Mouse (Mus musculus) liver, embryonic 15.5 days (tissue): ENCODE data around the gene Colq. TPM values are rescaled to one million over a fixed set of nuclear protein-coding genes. Genes with fewer than 3 reads are reported as not detected.
A peak's percentile ranks its signal among the peaks of the same experiment; 100 is the strongest.

Experiments used
- ATAC-seq: fragments of 200-750 bp; cut with Nextera tagmentation; 2 replicates; pipeline ENCODE4 v1.8.0; 2017; ENCODE audit warnings: moderate number of reproducible peaks, mild to moderate bottlenecking, moderate library complexity; ENCODE audit not compliant: insufficient read depth
- H3K27ac ChIP-seq: fragments of 300-500 bp; sonication (generic); replicated peaks from 2 replicates; pipeline ENCODE4 v1.5.1; 2015; ENCODE audit warnings: mild to moderate bottlenecking, inconsistent platforms
- H3K27me3 ChIP-seq: fragments of 300-500 bp; sonication (generic); 2 replicates; pipeline ENCODE4 v1.6.1; 2015; ENCODE audit warnings: mild to moderate bottlenecking, inconsistent platforms
- H3K36me3 ChIP-seq: fragments of 300-500 bp; sonication (generic); replicated peaks from 2 replicates; pipeline ENCODE4 v1.6.1; 2015; ENCODE audit warnings: moderate library complexity, mild to moderate bottlenecking, inconsistent platforms
- H3K4me1 ChIP-seq: fragments of 300-500 bp; sonication (generic); replicated peaks from 2 replicates; pipeline ENCODE4 v1.6.1; 2015; ENCODE audit warnings: inconsistent platforms
- H3K4me2 ChIP-seq: fragments of 300-500 bp; sonication (generic); 2 replicates; pipeline ENCODE4 v1.6.1; 2015; ENCODE audit warnings: moderate library complexity, mild to moderate bottlenecking, inconsistent platforms
- H3K4me3 ChIP-seq: fragments of 300-500 bp; sonication (generic); replicated peaks from 2 replicates; pipeline ENCODE4 v1.5.1; 2015; ENCODE audit warnings: mild to moderate bottlenecking, inconsistent platforms
- H3K9ac ChIP-seq: fragments of 300-500 bp; sonication (generic); 2 replicates; pipeline ENCODE4 v1.6.1; 2015; ENCODE audit warnings: moderate library complexity, mild to moderate bottlenecking, inconsistent platforms
- H3K9me3 ChIP-seq: fragments of 300-500 bp; sonication (generic); replicated peaks from 2 replicates; pipeline ENCODE4 v1.6.1; 2016; ENCODE audit warnings: inconsistent platforms
- WGBS: fragments of 180-500 bp; shearing (Covaris S2); methylation state at CpG from one replicate; pipeline ENCODE4 v1.1.7; 2015; ENCODE audit warnings: mixed read lengths; ENCODE audit not compliant: insufficient replicate concordance; 5-methylcytosine and 5-hydroxymethylcytosine counted together
- polyA plus RNA-seq: library from polyadenylated mRNA; unstranded; fragments of >200 nt; fragmentation: Nextera tagmentation; extraction: Ambion mirVana; gene quantifications from 2 replicates; pipeline ENCODE4 v1.2.1, GENCODE M21; 2015

The Colq gene
- polyA plus RNA-seq, 1 experiment from 2014 or later = 0.50 TPM

DNA sequence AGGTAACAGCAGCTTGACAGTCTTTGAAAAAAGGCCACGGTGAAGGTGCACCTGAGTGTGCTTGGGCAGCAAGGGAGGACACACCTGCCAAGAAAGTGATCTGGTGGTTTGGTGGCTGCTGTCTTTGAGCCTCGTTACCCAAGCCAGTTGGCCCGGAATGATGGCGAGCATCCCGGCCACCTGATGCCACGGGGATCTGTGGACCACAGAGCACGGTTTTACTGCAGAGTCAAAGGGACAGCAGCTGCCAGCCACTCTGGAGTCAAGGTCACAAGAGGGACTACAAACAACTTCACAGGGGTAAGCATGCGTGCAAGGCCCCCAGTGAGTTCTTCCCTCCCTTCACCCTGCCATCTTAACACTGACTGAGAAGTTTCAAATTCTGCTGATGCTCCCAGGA is 33.9 kb downstream of the Colq start:
- H3K36me3 ChIP-seq = no peaks in the 10 kb centered on the region
- no peaks in the 10 kb centered on the region for H3K27me3 ChIP-seq
- H3K9ac ChIP-seq = no peak overlapping the region
- ATAC-seq = no peak
- no peak overlapping the region for H3K27ac ChIP-seq
- no peak overlapping the region for H3K4me2 ChIP-seq
- H3K4me1 ChIP-seq = 0 out of 2 replicates have a peak, but pooled peaks cover 3% of the 10 kb centered on the region
- 67% methylated on average over 8 of the region's 8 CpGs for WGBS
- no peak overlapping the region for H3K4me3 ChIP-seq
- no peaks in the 10 kb centered on the region for H3K9me3 ChIP-seq

DNA sequence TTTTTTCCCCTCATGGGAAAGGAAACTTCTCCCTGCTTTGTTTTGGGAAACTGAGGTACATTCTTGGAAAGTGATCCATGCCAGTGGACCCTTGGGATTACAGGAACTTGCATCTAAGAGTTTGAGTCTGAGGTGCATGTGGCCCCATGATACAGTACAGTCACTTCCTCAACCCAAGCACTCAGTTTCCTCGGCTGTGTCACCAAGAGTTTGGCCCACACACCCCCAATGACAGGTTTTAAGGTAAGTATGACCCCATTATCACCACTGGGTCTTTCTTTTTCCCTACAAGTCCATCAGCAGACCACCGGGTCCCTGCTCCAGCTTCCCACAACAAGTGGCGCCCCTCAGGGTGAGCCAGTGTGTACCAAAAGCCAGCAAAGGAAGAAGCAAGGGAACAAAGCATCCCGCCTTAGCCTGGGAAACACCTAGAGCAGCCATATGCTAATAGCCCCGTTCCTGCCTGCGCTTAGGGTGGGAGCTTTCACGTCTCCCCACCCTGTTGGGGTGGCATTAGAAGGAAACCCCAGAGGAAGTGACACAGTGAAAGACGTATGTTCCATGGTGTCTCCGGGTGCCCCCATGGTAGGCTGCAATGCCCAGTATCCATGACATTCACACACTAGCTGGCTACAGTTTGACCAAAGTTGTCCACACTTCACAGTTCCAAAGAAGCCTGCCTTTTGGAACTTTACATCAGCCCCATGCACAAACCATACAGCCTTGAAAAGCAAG is 34.5 kb downstream of the Colq start:
- no peak for ATAC-seq
- Histone ChIP-seq H3K36me3 (no peaks in the 10 kb centered on the region), H3K27ac (no peak overlapping the region), H3K27me3 (no peaks in the 10 kb centered on the region), H3K9me3 (no peaks in the 10 kb centered on the region), H3K4me1 (0 out of 2 replicates have a peak, but pooled peaks cover 3% of the 10 kb centered on the region), H3K4me2 (no peak overlapping the region), H3K9ac (no peak overlapping the region), H3K4me3 (no peak overlapping the region)
- 61% methylated on average over 9 of the region's 9 CpGs for WGBS

DNA sequence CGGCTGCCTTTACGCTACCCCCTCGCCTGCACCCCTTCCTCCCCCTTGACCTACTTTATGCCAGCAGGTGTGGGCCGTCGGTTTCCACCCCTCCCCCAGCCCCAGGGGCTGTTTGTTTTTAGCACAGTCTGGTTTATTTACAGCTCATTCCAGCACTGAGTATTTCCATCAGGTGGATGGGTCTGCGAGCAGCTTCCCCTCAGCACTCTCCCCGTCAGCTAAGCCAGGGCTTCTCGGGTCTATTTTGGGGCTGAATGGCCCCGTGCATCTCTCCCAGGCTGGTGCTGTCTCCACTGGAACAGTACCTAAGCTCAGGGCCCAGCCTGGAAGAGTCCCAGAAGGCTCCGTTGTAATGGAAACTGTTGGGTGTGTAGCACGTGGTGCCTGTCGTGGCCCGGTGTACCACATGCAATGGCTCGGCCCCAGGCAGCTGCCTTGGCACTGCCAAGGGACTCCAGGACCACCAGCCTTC is 35.1 kb downstream of the Colq start:
- no peaks in the 10 kb centered on the region for H3K9me3 ChIP-seq
- H3K27ac ChIP-seq = no peak overlapping the region
- ATAC-seq = no peak
- no peaks in the 10 kb centered on the region for H3K27me3 ChIP-seq
- 52% methylated on average over 14 of the region's 14 CpGs for WGBS
- H3K4me3 ChIP-seq = no peak overlapping the region
- H3K4me1 ChIP-seq = 0 out of 2 replicates have a peak, but pooled peaks cover 3% of the 10 kb centered on the region
- no peak overlapping the region for H3K9ac ChIP-seq
- H3K4me2 ChIP-seq = no peak overlapping the region
- H3K36me3 ChIP-seq = no peaks in the 10 kb centered on the region

DNA sequence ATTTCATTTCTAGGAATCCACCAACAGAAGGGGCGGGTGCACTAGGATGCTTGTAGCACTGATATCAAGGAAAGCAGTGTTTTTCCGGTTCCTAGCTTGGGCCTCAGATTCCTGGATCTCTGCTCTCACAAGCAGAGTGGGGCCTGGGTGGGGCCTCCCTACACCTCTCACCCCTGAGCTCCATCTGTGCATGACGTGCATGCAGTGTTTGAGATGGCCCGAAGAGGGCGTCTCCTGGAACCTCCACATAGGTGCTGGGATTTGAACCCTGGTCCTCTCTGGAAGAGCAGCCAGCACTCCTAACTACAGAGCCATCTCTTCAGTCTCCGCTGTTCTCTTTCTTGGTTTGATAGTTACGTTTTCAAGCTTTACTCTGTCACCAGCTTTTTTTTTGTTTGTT is 36.1 kb downstream of the Colq start:
- Histone ChIP-seq H3K4me3 (no peak overlapping the region), H3K36me3 (no peaks in the 10 kb centered on the region), H3K4me2 (no peak overlapping the region), H3K27ac (no peak overlapping the region), H3K4me1 (no peaks in the 10 kb centered on the region), H3K27me3 (no peaks in the 10 kb centered on the region), H3K9me3 (no peaks in the 10 kb centered on the region), H3K9ac (no peak overlapping the region)
- ATAC-seq = no peak
- 63% methylated on average over 7 of the region's 7 CpGs for WGBS

DNA sequence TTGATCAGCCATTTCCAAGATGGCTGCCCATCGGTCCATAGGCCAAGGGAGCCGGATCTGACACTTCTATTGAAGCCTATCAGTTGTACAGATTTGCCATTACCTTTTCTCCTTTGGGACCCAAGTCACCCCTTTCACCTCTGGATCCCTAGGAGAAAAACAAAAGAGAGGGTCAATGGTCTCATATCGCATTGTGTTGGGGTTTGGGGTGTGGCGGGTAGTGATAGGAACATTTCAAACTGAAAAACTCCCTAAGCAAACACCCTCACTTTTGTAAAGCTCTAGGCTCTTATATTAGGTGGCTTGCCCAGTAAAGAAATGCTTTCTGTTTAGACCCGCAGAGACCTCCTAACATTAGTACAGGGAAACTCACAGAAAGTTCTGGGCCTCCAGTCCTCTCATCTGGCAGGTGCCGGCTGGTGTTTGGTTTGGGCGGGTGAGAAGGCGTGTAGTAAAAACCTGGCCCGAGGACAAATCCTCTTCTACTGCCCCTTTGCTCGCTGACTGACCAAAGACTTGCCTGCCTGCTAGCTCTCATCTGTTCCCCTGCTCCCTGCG is 47.2 kb downstream of the Colq start:
- Histone ChIP-seq H3K9ac (no peak overlapping the region), H3K27me3 (no peaks in the 10 kb centered on the region), H3K4me1 (no peaks in the 10 kb centered on the region), H3K4me2 (no peak overlapping the region), H3K27ac (no peak overlapping the region), H3K4me3 (no peak overlapping the region), H3K9me3 (no peaks in the 10 kb centered on the region), H3K36me3 (no peaks in the 10 kb centered on the region)
- no peak for ATAC-seq
- WGBS = 68% methylated on average over 11 of the region's 11 CpGs

DNA sequence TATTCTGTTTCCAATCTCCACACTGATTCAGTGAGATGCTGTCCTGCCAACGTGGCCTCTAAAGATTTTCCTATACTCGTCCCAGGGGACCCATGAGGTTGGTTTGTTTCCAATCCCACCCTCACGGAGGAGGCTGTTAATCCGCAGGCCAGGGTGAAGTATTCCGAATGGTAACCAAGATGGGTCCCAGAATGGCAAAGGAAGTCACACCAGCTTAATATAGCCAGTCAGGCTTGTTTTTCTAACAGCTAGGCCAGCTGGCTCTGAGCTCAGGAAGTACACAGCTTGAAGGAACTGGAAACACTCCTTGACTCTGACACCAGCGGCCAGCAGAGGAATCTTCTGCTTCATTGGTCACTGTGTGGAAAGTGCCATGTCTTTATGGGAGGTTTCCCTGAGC is 53.8 kb downstream of the Colq start:
- Histone ChIP-seq H3K4me3 (no peak overlapping the region), H3K27ac (no peak overlapping the region), H3K4me1 (peaks cover 7% of the 10 kb centered on the region; the same call in 1 of the 2 replicates), H3K9me3 (no peaks in the 10 kb centered on the region), H3K36me3 (no peaks in the 10 kb centered on the region), H3K9ac (no peak overlapping the region), H3K4me2 (no peak overlapping the region), H3K27me3 (no peaks in the 10 kb centered on the region)
- WGBS = 55% methylated on average over 6 of the region's 6 CpGs
- ATAC-seq = no peak

DNA sequence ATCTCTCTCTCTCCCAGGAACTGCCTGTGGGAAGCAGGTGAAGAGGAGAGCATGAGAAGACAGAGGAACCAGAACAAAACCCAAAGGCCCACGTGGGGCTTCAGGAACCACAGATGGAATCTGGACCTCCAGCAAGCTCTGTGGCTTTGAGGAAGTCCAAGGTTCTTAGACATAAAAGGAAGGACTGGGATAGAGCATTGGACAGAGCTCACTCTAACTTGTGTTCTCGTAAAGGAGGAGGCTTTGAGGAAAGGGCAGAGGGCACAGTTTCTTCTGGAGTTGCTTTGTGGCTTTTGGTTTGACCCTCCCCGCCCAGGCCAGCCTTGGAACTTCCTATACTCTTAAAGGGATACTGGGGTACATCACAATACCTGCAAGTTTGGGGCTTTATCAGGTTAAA is 58.5 kb downstream of the Colq start:
- Histone ChIP-seq H3K4me2 (no peak overlapping the region), H3K9ac (no peak overlapping the region), H3K4me3 (no peak overlapping the region), H3K36me3 (no peaks in the 10 kb centered on the region), H3K27ac (no peak overlapping the region), H3K27me3 (no peaks in the 10 kb centered on the region), H3K9me3 (no peaks in the 10 kb centered on the region), H3K4me1 (peaks cover 23% of the 10 kb centered on the region)
- 30% methylated on average over 3 of the region's 3 CpGs for WGBS
- ATAC-seq = no peak

DNA sequence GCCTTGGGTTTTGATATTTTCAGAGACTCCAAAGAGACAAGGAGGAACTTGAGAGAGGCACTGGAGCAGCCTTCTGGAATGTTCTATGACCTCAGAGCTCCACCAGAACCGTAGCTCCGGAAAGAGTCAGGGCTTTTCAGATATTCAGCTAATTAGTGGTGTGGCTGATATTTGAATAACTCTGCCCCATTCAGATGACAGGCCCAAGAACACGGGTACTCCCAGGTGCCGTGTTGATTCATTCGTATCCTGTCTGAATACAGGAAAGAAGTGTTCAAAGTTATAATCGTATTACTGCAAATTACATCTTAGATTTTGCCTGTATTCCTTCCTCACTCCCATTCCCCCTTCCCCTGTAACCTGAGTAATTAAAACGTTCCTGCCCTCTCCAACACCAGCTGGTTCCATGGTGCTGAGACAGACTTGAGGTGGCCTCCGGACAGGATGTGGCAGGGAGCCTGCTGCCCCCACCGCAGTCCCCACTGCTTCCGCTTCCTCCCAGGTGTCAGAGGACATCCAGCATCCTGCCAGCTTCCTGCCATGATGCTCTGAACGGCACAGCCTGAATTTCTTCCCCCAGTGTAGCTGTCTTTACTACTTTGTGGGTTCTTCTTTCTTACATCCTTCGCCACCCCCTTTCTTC is 59.5 kb downstream of the Colq start:
- Histone ChIP-seq H3K4me1 (peaks cover 23% of the 10 kb centered on the region), H3K27me3 (no peaks in the 10 kb centered on the region), H3K36me3 (no peaks in the 10 kb centered on the region), H3K9ac (no peak overlapping the region), H3K4me2 (no peak overlapping the region), H3K4me3 (no peak overlapping the region), H3K9me3 (no peaks in the 10 kb centered on the region), H3K27ac (peak overlapping the region; percentile 75)
- 21% methylated on average over 12 of the region's 12 CpGs for whole genome bisulfite sequencing
- ATAC-seq = no peak

DNA sequence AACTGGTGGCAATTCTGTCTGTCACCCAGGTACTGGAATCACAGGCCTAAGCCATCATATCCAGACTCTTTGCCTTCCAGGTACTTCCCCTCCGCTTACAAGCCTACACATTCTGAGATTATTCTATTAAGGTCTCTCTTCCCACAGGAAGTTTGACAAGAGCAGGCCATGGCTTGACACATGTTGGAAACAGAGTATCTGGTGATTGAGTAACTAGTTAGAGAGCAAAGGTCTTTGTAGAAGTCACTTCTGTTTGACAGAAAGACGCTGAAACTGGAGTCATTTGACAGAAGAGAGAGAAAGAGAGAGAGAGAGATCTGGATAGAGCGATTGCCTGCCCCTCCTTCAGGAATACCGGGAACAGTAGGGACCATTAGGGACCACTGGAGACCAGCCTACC is 60.3 kb downstream of the Colq start:
- H3K9ac ChIP-seq = no peak overlapping the region
- H3K4me1 ChIP-seq = peaks cover 23% of the 10 kb centered on the region
- H3K9me3 ChIP-seq = no peaks in the 10 kb centered on the region
- no peaks in the 10 kb centered on the region for H3K36me3 ChIP-seq
- ATAC-seq = 0 out of 2 replicates have a peak, but pooled peaks have one; percentile 25
- H3K27me3 ChIP-seq = no peaks in the 10 kb centered on the region
- WGBS = 47% methylated on average over 4 of the region's 4 CpGs
- no peak overlapping the region; the same call in 1 of the 2 replicates for H3K4me2 ChIP-seq
- peak overlapping the region; percentile 75 for H3K27ac ChIP-seq
- no peak overlapping the region for H3K4me3 ChIP-seq

DNA sequence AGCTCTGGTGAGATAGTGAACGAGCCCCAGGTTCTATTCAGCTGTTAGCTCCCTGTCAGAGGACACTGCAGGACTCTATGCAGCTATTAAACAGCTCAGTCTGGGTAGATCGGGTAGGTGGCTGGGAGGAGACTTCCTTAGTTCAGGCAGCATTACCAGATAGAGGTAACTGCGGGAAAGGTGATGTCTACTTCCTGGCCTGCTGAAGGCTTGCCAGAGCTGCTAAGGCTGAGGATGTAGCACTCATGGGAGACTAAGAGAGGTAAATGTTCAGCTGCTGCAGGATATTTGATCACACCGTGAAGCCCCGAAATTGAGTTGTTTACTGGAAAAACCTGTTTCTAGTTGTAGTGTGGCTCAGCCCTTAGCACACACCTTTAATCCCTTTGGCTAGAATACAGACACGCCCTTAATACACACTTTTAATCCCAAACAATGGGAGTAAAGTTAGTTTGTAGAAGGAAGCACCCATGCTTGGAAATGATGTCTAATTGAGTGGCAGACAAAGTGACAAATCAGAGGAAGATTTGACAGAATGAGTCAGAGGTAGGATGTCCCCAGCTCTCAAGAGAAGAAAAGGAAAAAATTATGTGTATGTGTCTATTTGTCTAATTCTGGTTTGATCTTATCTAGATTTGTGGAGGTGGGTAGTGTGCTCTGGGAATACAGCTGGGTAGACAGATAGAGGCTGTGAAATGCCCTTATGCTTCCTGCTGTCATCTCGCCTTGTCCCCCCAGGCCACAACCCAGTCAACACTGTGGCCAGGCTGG is 65.9 kb downstream of the Colq start:
- WGBS = 55% methylated on average over 7 of the region's 7 CpGs
- Histone ChIP-seq H3K36me3 (no peaks in the 10 kb centered on the region), H3K4me2 (no peak overlapping the region), H3K27ac (no peak overlapping the region), H3K9ac (no peak overlapping the region), H3K4me1 (no peaks in the 10 kb centered on the region), H3K27me3 (no peaks in the 10 kb centered on the region), H3K4me3 (no peak overlapping the region), H3K9me3 (no peaks in the 10 kb centered on the region)
- ATAC-seq = no peak

DNA sequence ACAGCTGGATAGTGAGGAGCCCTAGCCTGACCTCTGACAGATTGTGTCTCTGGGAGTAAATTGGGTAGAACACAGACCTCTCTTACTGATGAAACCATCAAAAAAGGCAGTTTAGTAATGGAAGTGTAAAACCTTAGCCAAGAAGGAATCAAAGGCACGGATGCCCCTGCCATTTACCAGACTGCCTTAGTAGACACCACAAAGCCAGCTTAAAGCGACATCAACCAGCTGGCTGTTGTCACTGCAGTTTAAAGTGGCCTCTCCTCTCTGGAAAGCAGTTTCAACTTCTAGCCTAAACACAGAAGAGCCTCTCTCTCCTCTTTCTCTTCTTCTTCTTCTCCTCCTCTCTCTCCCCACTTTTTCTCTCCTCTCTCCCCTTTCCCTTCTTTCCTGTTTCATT is 69.8 kb downstream of the Colq start:
- no peak overlapping the region for H3K4me3 ChIP-seq
- no peak overlapping the region for H3K9ac ChIP-seq
- no peak overlapping the region for H3K27ac ChIP-seq
- H3K9me3 ChIP-seq = no peaks in the 10 kb centered on the region
- no peak for ATAC-seq
- no peak overlapping the region for H3K4me2 ChIP-seq
- 58% methylated on average over 2 of the region's 2 CpGs for WGBS
- H3K36me3 ChIP-seq = no peaks in the 10 kb centered on the region
- no peaks in the 10 kb centered on the region for H3K4me1 ChIP-seq
- H3K27me3 ChIP-seq = no peaks in the 10 kb centered on the region
